Mouse (Mus musculus): Measurements from ENCODE around the gene Fgf15.

- TF ChIP-seq CTCF (IDR thresholded peaks at IDR 0.05; ENCODE audit: extremely low read depth, insufficient read depth, insufficient read length, insufficient replicate concordance) (no peak), POLR2A (IDR thresholded peaks at IDR 0.05; ENCODE audit: low read depth, low read length) (no peak)
Observed at GRCm38 (mm10) chr7:144872420-144872819, 23.9 kb upstream of the Fgf15 start.
